Mouse (Mus musculus): ENCODE results near the gene Zbtb17. TPM values are rescaled to one million over a fixed set of nuclear protein-coding genes. Genes with fewer than 3 reads are reported as not detected.
A peak's percentile ranks its signal among the peaks of the same experiment; 100 is the strongest.

Zbtb17 gene
- polyA plus RNA-seq, 1 experiment, result 12.6 TPM

GRCm38 (mm10) chr4:141478794-141479193 lies 34.3 kb downstream of the Zbtb17 start:
- peak overlapping the region; percentile 86 for H3K27ac ChIP-seq (ENCODE audit: insufficient read depth, low read depth, low read length)
- H3K4me1 ChIP-seq (ENCODE audit: control insufficient read depth, insufficient read depth, low read length), result peaks cover 14% of the 10 kb centered on the region
- no peak overlapping the region for H3K4me3 ChIP-seq (ENCODE audit: insufficient read depth, low read length)
- TF ChIP-seq CTCF (IDR thresholded peaks at IDR 0.05; ENCODE audit: low read depth, low read length) (no peak), POLR2A (IDR thresholded peaks at IDR 0.05; ENCODE audit: borderline replicate concordance, low read depth, low read length) (no peak)

- TF ChIP-seq POLR2A (IDR thresholded peaks at IDR 0.05; ENCODE audit: borderline replicate concordance, low read depth, low read length), result no peak
- TF ChIP-seq CTCF (IDR thresholded peaks at IDR 0.05; ENCODE audit: low read depth, low read length), result no peak
- H3K4me3 ChIP-seq (ENCODE audit: insufficient read depth, low read length), result no peak overlapping the region
- no peak overlapping the region for H3K27ac ChIP-seq (ENCODE audit: insufficient read depth, low read depth, low read length)
- H3K4me1 ChIP-seq (ENCODE audit: control insufficient read depth, insufficient read depth, low read length), result peaks cover 14% of the 10 kb centered on the region
Observed at GRCm38 (mm10) chr4:141479411-141479810, 35.0 kb downstream of the Zbtb17 start.

GRCm38 (mm10) chr4:141484071-141484470 lies 39.6 kb downstream of the Zbtb17 start:
- no peak overlapping the region for H3K4me3 ChIP-seq (ENCODE audit: insufficient read depth, low read length)
- H3K4me1 ChIP-seq (ENCODE audit: control insufficient read depth, insufficient read depth, low read length), result no peaks in the 10 kb centered on the region
- TF ChIP-seq POLR2A (IDR thresholded peaks at IDR 0.05; ENCODE audit: borderline replicate concordance, low read depth, low read length), result no peak
- no peak for TF ChIP-seq CTCF (IDR thresholded peaks at IDR 0.05; ENCODE audit: low read depth, low read length)
- H3K27ac ChIP-seq (ENCODE audit: insufficient read depth, low read depth, low read length), result no peak overlapping the region

- no peak overlapping the region for H3K27ac ChIP-seq (ENCODE audit: insufficient read depth, low read depth, low read length)
- H3K4me3 ChIP-seq (ENCODE audit: insufficient read depth, low read length), result no peak overlapping the region
- no peaks in the 10 kb centered on the region for H3K4me1 ChIP-seq (ENCODE audit: control insufficient read depth, insufficient read depth, low read length)
- no peak for TF ChIP-seq POLR2A (IDR thresholded peaks at IDR 0.05; ENCODE audit: borderline replicate concordance, low read depth, low read length)
- no peak for TF ChIP-seq CTCF (IDR thresholded peaks at IDR 0.05; ENCODE audit: low read depth, low read length)
Observed at GRCm38 (mm10) chr4:141487581-141487980, 43.1 kb downstream of the Zbtb17 start.

- TF ChIP-seq POLR2A (IDR thresholded peaks at IDR 0.05; ENCODE audit: borderline replicate concordance, low read depth, low read length) (no peak), CTCF (IDR thresholded peaks at IDR 0.05; ENCODE audit: low read depth, low read length) (peak; percentile 27; the same call in 1 of the 2 replicates)
- no peak overlapping the region for H3K27ac ChIP-seq (ENCODE audit: insufficient read depth, low read depth, low read length)
- no peak overlapping the region for H3K4me3 ChIP-seq (ENCODE audit: insufficient read depth, low read length)
- H3K4me1 ChIP-seq (ENCODE audit: control insufficient read depth, insufficient read depth, low read length), result no peaks in the 10 kb centered on the region
Observed at GRCm38 (mm10) chr4:141488670-141489069, 44.2 kb downstream of the Zbtb17 start.

DNA sequence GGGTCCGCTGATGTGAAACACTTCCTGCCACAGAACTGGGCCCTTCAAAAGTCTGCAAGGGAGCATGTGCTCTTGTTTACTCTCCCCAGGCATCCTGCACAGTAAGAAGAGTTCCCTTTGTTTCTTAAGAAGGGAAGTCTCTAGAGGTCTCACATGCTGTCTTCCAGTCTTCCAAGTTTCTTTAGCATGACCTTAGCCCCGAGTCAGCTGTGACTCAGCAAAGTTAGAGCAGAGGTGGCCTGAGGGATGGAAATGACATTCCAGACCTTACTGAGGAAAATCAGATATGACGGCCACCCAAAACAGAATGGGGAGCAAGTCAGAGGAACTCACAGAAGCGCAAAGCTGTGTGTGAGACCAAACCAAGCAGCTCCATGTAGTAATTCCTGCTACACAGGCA lies 56.2 kb downstream of the Zbtb17 start:
- TF ChIP-seq POLR2A (IDR thresholded peaks at IDR 0.05; ENCODE audit: borderline replicate concordance, low read depth, low read length) (no peak), CTCF (IDR thresholded peaks at IDR 0.05; ENCODE audit: low read depth, low read length) (no peak)
- Histone ChIP-seq H3K4me3 (ENCODE audit: insufficient read depth, low read length) (no peak overlapping the region), H3K4me1 (ENCODE audit: control insufficient read depth, insufficient read depth, low read length) (peaks cover 70% of the 10 kb centered on the region), H3K27ac (ENCODE audit: insufficient read depth, low read depth, low read length) (peak overlapping the region; percentile 75)

DNA sequence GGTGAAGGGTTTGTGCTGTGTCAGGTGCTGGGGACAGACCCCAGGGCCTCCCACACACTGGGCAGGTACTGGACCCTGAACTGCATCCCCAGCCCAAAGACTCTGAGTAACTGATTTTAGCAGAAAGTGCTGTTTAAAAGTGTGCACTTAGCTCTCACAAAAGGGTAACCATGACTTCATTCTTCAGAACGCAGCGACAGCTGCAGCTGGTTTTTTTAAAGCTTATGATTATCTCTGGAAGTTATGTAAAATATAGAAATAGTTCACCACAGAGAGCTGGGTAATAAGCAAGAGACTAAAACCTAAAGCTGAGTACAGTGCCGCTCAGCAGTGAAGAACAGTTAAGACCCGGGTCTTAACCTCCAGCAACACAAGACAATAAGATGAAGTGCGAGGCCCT lies 56.6 kb downstream of the Zbtb17 start:
- Histone ChIP-seq H3K27ac (ENCODE audit: insufficient read depth, low read depth, low read length) (peak overlapping the region; percentile 68), H3K4me1 (ENCODE audit: control insufficient read depth, insufficient read depth, low read length) (peaks cover 73% of the 10 kb centered on the region), H3K4me3 (ENCODE audit: insufficient read depth, low read length) (no peak overlapping the region)
- no peak for TF ChIP-seq CTCF (IDR thresholded peaks at IDR 0.05; ENCODE audit: low read depth, low read length)
- no peak for TF ChIP-seq POLR2A (IDR thresholded peaks at IDR 0.05; ENCODE audit: borderline replicate concordance, low read depth, low read length)

DNA sequence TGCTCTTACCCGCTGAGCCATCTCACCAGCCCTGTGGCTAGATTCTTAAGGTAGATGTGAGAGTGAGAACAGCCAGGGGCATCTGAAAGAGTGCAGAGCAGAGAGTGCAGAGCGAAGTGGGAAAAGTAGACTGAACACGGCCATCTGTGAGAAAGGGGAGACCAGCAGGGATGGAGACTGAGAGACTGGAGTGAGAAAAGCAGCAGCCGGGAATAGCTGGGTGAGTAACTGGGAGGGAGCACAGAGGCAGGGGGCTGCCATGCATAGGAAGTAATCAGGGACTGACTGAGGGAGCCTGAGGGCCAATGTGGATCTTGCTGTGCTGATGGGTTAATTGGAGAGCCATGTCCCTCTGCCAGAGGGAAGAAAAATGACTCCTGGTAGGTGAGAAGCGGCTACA lies 58.3 kb downstream of the Zbtb17 start:
- Histone ChIP-seq H3K4me3 (ENCODE audit: insufficient read depth, low read length) (no peak overlapping the region), H3K27ac (ENCODE audit: insufficient read depth, low read depth, low read length) (peak overlapping the region; percentile 44), H3K4me1 (ENCODE audit: control insufficient read depth, insufficient read depth, low read length) (peaks cover 67% of the 10 kb centered on the region)
- TF ChIP-seq POLR2A (IDR thresholded peaks at IDR 0.05; ENCODE audit: borderline replicate concordance, low read depth, low read length) (no peak), CTCF (IDR thresholded peaks at IDR 0.05; ENCODE audit: low read depth, low read length) (no peak)

- H3K4me3 ChIP-seq (ENCODE audit: insufficient read depth, low read length), result no peak overlapping the region
- peaks cover 52% of the 10 kb centered on the region for H3K4me1 ChIP-seq (ENCODE audit: control insufficient read depth, insufficient read depth, low read length)
- H3K27ac ChIP-seq (ENCODE audit: insufficient read depth, low read depth, low read length), result no peak overlapping the region
- TF ChIP-seq CTCF (IDR thresholded peaks at IDR 0.05; ENCODE audit: low read depth, low read length) (no peak), POLR2A (IDR thresholded peaks at IDR 0.05; ENCODE audit: borderline replicate concordance, low read depth, low read length) (no peak)
Observed at GRCm38 (mm10) chr4:141504471-141504870, 60.0 kb downstream of the Zbtb17 start.

- H3K27ac ChIP-seq (ENCODE audit: insufficient read depth, low read depth, low read length), result peak overlapping the region; percentile 61; the same call in 1 of the 2 replicates
- H3K4me3 ChIP-seq (ENCODE audit: insufficient read depth, low read length), result no peak overlapping the region
- no peak for TF ChIP-seq CTCF (IDR thresholded peaks at IDR 0.05; ENCODE audit: low read depth, low read length)
- TF ChIP-seq POLR2A (IDR thresholded peaks at IDR 0.05; ENCODE audit: borderline replicate concordance, low read depth, low read length), result no peak
- H3K4me1 ChIP-seq (ENCODE audit: control insufficient read depth, insufficient read depth, low read length), result peaks cover 50% of the 10 kb centered on the region
Observed at GRCm38 (mm10) chr4:141505810-141506209, 61.4 kb downstream of the Zbtb17 start.

GRCm38 (mm10) chr4:141506352-141506751 lies 61.9 kb downstream of the Zbtb17 start:
- Histone ChIP-seq H3K27ac (ENCODE audit: insufficient read depth, low read depth, low read length) (peak overlapping the region; percentile 96), H3K4me1 (ENCODE audit: control insufficient read depth, insufficient read depth, low read length) (peaks cover 50% of the 10 kb centered on the region), H3K4me3 (ENCODE audit: insufficient read depth, low read length) (peak overlapping the region; percentile 36)
- no peak for TF ChIP-seq CTCF (IDR thresholded peaks at IDR 0.05; ENCODE audit: low read depth, low read length)
- no peak for TF ChIP-seq POLR2A (IDR thresholded peaks at IDR 0.05; ENCODE audit: borderline replicate concordance, low read depth, low read length)
